Mouse (Mus musculus) small intestine, adult 2 months (tissue): ENCODE data around the gene Mcu.

Experiments used
- CTCF ChIP-seq: fragments of 200-500 bp; IDR thresholded peaks from 2 replicates; pipeline ENCODE4 v1.5.1; 2012; ENCODE audit warnings: low read depth, mild to moderate bottlenecking, control low read depth, inconsistent platforms, low read length, moderate library complexity, mixed read lengths; ENCODE audit not compliant: insufficient replicate concordance, insufficient read length; ENCODE audit errors: extremely low read depth
- POLR2A ChIP-seq: fragments of 200-500 bp; IDR thresholded peaks from 2 replicates; pipeline ENCODE4 v1.6.1; 2012; ENCODE audit warnings: low read depth, mild to moderate bottlenecking, control low read depth, inconsistent platforms, low read length, moderate library complexity

GRCm38 (mm10) chr10:59502381-59502780 lies 114.1 kb downstream of the Mcu start:
- TF ChIP-seq POLR2A (no peak), CTCF (no peak)
